Mouse (Mus musculus): Measurements from ENCODE around the gene Gnat3. TPM values are rescaled to one million over a fixed set of nuclear protein-coding genes. Genes with fewer than 3 reads are reported as not detected.

The Gnat3 gene
- polyA plus RNA-seq, 1 experiment from 2014 or later = 1.2 TPM

DNA sequence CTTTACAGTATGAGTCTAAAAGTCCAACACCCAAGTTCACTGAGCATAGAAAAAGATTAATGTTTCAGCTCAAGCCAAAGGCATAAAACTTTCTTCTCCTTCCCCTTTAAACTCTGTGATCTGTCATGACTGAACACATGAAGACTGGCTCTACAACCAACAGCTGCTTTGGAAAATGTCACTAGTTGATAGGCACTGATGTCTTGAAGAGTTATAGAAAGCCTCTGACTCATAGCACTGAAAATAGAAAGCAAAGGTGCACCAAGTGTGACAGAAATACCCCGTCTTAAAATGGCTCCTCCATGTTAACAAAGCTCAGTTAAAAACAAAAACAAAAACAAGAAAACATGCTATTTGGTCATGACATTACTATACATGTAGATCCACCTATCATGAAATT is 5.9 kb upstream of the Gnat3 start:
- Histone ChIP-seq H3K4me2 (ENCODE audit: low read depth) (no peak overlapping the region), H3K27ac (ENCODE audit: low read depth, low read length) (no peak overlapping the region), H3K9ac (ENCODE audit: low read length) (no peak overlapping the region), H3K27me3 (ENCODE audit: control insufficient read depth, insufficient read depth, low read length) (no peaks in the 10 kb centered on the region), H3K9me3 (ENCODE audit: control insufficient read depth, low read length) (no peaks in the 10 kb centered on the region), H3K4me1 (ENCODE audit: control insufficient read depth, insufficient read depth, low read length) (no peaks in the 10 kb centered on the region), H3K36me3 (ENCODE audit: control insufficient read depth, insufficient read depth, low read length) (no peaks in the 10 kb centered on the region), H3K4me3 (ENCODE audit: low read depth, low read length) (no peak overlapping the region)
- ATAC-seq (ENCODE audit: insufficient read depth, low FRiP score, low TSS enrichment) (no peak), DNase-seq (ENCODE audit: low spot score) (no peak)
- 90% methylated on average over 1 of the region's 1 CpGs for WGBS

DNA sequence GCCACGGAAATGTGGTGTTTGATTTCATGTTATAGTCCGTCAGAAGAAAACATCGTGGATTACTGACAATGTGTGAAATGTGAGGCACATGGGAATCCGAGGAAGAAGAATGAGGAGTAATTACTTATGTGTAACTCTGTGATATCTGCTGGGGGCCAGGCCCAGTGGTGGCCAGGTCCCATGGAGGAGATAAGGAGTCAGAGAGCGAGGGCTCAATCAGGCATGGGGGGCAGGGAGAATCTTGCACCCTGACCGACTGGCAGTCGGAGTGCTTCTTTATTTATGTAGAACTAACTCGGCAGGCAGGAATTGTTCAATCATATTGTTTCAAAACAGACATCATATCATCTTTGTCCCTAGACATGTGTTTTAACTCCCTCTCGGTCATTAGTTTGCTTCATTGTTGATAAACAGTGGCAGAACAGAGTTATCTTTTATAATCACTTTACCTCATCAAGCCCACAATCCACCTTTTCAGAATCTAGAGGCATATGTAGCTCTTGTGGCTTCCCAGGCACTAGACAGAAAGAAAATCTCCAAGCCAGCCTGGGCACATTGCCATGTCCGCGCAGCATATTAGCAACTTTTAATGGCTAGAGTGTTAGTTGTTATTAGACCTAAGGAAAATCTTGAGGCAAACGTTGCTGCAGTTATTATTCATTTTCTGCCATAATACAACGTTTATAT is 7.5 kb downstream of the Gnat3 start:
- DNase-seq (ENCODE audit: low spot score) = no peak
- Histone ChIP-seq H3K4me1 (ENCODE audit: control insufficient read depth, insufficient read depth, low read length) (no peaks in the 10 kb centered on the region), H3K36me3 (ENCODE audit: control insufficient read depth, insufficient read depth, low read length) (no peaks in the 10 kb centered on the region), H3K9ac (ENCODE audit: low read length) (no peak overlapping the region), H3K4me2 (ENCODE audit: low read depth) (no peak overlapping the region), H3K4me3 (ENCODE audit: low read depth, low read length) (no peak overlapping the region), H3K9me3 (ENCODE audit: control insufficient read depth, low read length) (no peaks in the 10 kb centered on the region), H3K27me3 (ENCODE audit: control insufficient read depth, insufficient read depth, low read length) (no peaks in the 10 kb centered on the region), H3K27ac (ENCODE audit: low read depth, low read length) (no peak overlapping the region)
- WGBS = 86% methylated on average over 13 of the region's 13 CpGs
- ATAC-seq (ENCODE audit: insufficient read depth, low FRiP score, low TSS enrichment) = no peak

DNA sequence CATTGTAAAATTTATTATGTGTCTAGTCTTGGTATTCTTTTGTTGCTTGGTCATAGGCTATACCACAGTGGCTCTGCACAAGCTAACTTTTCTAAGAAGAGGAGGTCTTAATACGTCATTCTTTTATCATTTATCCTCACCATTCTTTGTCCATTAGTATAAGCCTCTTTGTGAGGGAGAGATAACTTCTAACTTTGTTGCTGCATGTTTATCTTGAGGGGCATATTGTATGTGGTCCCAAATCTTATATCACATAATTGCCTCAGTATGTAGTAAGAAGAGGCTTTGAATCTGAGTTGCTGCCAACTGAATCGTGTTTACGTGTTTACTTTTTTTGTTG is 8.0 kb downstream of the Gnat3 start:
- no peak overlapping the region for H3K4me2 ChIP-seq (ENCODE audit: low read depth)
- H3K9me3 ChIP-seq (ENCODE audit: control insufficient read depth, low read length) = no peaks in the 10 kb centered on the region
- no peaks in the 10 kb centered on the region for H3K4me1 ChIP-seq (ENCODE audit: control insufficient read depth, insufficient read depth, low read length)
- H3K4me3 ChIP-seq (ENCODE audit: low read depth, low read length) = no peak overlapping the region
- no peak overlapping the region for H3K27ac ChIP-seq (ENCODE audit: low read depth, low read length)
- DNase-seq (ENCODE audit: low spot score) = no peak
- H3K36me3 ChIP-seq (ENCODE audit: control insufficient read depth, insufficient read depth, low read length) = no peaks in the 10 kb centered on the region
- no peak overlapping the region for H3K9ac ChIP-seq (ENCODE audit: low read length)
- WGBS = 90% methylated on average over 3 of the region's 3 CpGs
- no peak for ATAC-seq (ENCODE audit: insufficient read depth, low FRiP score, low TSS enrichment)
- no peaks in the 10 kb centered on the region for H3K27me3 ChIP-seq (ENCODE audit: control insufficient read depth, insufficient read depth, low read length)

DNA sequence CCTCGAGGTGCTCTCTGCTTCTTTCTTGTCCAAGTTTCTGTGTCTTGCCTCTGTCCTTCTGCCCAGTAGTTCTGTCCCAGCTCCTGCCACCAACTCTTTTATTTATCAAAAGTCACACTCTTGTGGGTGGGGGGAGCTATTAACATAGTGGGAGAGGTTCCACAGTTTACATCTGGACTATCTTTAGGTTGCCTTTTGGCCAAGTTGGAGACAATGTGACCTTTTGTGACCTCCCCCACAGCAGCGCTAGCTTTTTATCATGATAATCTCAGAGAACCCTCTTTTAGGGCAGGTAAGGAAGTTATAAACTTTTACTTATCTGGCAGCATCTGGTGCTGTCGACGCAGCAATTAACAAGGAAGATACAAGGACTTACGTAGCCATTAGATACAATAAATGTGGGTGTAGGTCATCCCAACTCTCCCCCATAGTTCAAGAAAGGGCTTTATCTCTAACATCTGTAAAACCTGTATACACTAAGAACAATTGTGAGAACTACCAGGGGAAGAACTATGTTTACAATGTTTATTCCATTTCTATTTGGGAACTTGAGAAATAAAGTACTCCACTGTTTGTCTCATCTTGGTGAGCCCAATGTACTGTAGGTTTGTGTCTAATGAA is 18.3 kb downstream of the Gnat3 start:
- Histone ChIP-seq H3K4me2 (ENCODE audit: low read depth) (no peak overlapping the region), H3K9ac (ENCODE audit: low read length) (no peak overlapping the region), H3K27ac (ENCODE audit: low read depth, low read length) (no peak overlapping the region), H3K4me3 (ENCODE audit: low read depth, low read length) (no peak overlapping the region), H3K4me1 (ENCODE audit: control insufficient read depth, insufficient read depth, low read length) (no peaks in the 10 kb centered on the region), H3K9me3 (ENCODE audit: control insufficient read depth, low read length) (no peaks in the 10 kb centered on the region), H3K27me3 (ENCODE audit: control insufficient read depth, insufficient read depth, low read length) (no peaks in the 10 kb centered on the region), H3K36me3 (ENCODE audit: control insufficient read depth, insufficient read depth, low read length) (no peaks in the 10 kb centered on the region)
- ATAC-seq (ENCODE audit: insufficient read depth, low FRiP score, low TSS enrichment) (no peak), DNase-seq (ENCODE audit: low spot score) (no peak)
- WGBS = 69% methylated on average over 5 of the region's 5 CpGs

DNA sequence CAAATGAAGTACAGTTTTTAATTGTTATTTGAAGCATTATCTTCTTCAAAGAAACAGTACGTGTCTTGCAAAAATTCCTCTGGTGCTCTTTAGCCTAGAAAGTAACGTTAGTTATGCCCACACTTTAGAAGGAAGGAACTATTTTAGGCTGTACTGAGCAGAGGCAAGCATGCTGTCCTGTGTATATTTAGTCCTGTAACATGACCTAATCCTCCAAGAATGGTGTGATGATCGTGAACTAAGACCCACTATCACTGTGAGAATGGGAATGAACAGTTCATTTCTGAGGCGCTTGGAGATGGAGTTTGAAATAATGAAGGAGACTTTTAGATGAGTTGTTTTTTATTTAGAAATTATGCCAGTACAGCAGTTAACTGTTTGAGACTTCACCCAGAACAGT is 20.4 kb downstream of the Gnat3 start:
- Histone ChIP-seq H3K27me3 (ENCODE audit: control insufficient read depth, insufficient read depth, low read length) (no peaks in the 10 kb centered on the region), H3K4me2 (ENCODE audit: low read depth) (no peak overlapping the region), H3K27ac (ENCODE audit: low read depth, low read length) (no peak overlapping the region), H3K4me1 (ENCODE audit: control insufficient read depth, insufficient read depth, low read length) (no peaks in the 10 kb centered on the region), H3K36me3 (ENCODE audit: control insufficient read depth, insufficient read depth, low read length) (no peaks in the 10 kb centered on the region), H3K4me3 (ENCODE audit: low read depth, low read length) (no peak overlapping the region), H3K9ac (ENCODE audit: low read length) (no peak overlapping the region), H3K9me3 (ENCODE audit: control insufficient read depth, low read length) (no peaks in the 10 kb centered on the region)
- DNase-seq (ENCODE audit: low spot score) (no peak), ATAC-seq (ENCODE audit: insufficient read depth, low FRiP score, low TSS enrichment) (no peak)
- 73% methylated on average over 4 of the region's 4 CpGs for WGBS

DNA sequence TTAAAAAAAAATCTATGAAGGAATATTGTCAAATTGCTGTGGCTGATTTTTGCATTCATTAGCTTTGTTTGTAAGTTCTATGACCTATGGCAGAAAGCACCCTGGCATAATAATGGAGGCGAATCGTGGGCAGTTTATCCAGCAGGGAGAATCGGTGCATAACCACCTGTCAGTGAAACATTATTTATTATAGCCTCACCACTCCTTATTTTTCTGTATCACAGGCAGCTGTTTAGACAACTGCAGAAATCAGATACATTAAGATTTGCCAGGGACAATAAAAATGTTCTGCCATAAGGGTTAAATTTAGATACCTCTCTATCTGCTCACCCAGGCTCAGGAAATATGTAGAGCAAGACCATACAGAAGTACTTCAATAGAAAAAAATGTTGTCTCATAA is 22.2 kb downstream of the Gnat3 start:
- no peaks in the 10 kb centered on the region for H3K9me3 ChIP-seq (ENCODE audit: control insufficient read depth, low read length)
- H3K4me2 ChIP-seq (ENCODE audit: low read depth) = no peak overlapping the region
- DNase-seq (ENCODE audit: low spot score) = no peak
- H3K36me3 ChIP-seq (ENCODE audit: control insufficient read depth, insufficient read depth, low read length) = no peaks in the 10 kb centered on the region
- no peak for ATAC-seq (ENCODE audit: insufficient read depth, low FRiP score, low TSS enrichment)
- no peaks in the 10 kb centered on the region for H3K27me3 ChIP-seq (ENCODE audit: control insufficient read depth, insufficient read depth, low read length)
- H3K4me3 ChIP-seq (ENCODE audit: low read depth, low read length) = no peak overlapping the region
- no peaks in the 10 kb centered on the region for H3K4me1 ChIP-seq (ENCODE audit: control insufficient read depth, insufficient read depth, low read length)
- H3K27ac ChIP-seq (ENCODE audit: low read depth, low read length) = no peak overlapping the region
- 78% methylated on average over 3 of the region's 3 CpGs for WGBS
- H3K9ac ChIP-seq (ENCODE audit: low read length) = no peak overlapping the region

DNA sequence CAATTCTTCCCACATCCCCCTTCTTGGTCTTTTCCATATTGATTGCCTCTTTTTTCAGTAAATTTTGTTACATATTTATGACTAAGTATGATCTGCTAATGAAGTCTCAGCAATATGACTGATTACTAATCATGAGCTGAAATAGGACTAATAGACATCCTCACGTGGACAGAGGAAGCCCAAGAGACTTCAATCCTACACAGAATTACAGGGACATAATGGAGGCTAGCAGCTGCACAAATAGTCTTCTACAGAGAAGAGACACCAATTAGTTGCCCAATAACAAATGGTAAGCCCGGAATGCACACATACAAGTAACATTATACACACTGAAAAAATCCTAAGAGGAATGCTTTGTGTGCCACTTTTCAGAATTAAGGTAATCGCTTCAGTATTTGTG is 24.3 kb downstream of the Gnat3 start:
- no peaks in the 10 kb centered on the region for H3K4me1 ChIP-seq (ENCODE audit: control insufficient read depth, insufficient read depth, low read length)
- DNase-seq (ENCODE audit: low spot score) (no peak), ATAC-seq (ENCODE audit: insufficient read depth, low FRiP score, low TSS enrichment) (no peak)
- no peak overlapping the region for H3K9ac ChIP-seq (ENCODE audit: low read length)
- H3K36me3 ChIP-seq (ENCODE audit: control insufficient read depth, insufficient read depth, low read length) = no peaks in the 10 kb centered on the region
- H3K27me3 ChIP-seq (ENCODE audit: control insufficient read depth, insufficient read depth, low read length) = no peaks in the 10 kb centered on the region
- H3K4me2 ChIP-seq (ENCODE audit: low read depth) = no peak overlapping the region
- H3K9me3 ChIP-seq (ENCODE audit: control insufficient read depth, low read length) = no peaks in the 10 kb centered on the region
- 57% methylated on average over 3 of the region's 3 CpGs for WGBS
- H3K27ac ChIP-seq (ENCODE audit: low read depth, low read length) = no peak overlapping the region
- no peak overlapping the region for H3K4me3 ChIP-seq (ENCODE audit: low read depth, low read length)

DNA sequence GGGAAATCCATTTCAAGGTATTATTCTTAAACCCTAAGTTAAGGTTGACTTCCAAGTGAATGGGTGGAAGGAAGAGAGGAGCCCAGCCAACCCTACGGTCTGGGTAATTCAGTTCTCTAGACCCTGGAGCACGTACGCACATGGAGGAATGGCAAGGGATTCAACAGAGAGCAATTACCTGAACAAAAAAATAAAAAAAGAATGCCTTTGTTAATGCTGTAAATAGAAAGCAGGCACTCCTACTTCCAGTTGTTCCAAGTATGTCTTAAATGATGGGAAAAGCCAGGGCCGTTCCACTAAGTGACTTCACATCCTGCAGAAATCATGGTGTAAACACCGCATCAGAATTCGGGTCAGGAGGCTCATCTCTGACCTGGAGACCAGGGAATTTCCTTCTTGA is 28.3 kb downstream of the Gnat3 start:
- Histone ChIP-seq H3K27me3 (ENCODE audit: control insufficient read depth, insufficient read depth, low read length) (no peaks in the 10 kb centered on the region), H3K9ac (ENCODE audit: low read length) (no peak overlapping the region), H3K27ac (ENCODE audit: low read depth, low read length) (no peak overlapping the region), H3K36me3 (ENCODE audit: control insufficient read depth, insufficient read depth, low read length) (no peaks in the 10 kb centered on the region), H3K4me3 (ENCODE audit: low read depth, low read length) (no peak overlapping the region), H3K4me2 (ENCODE audit: low read depth) (no peak overlapping the region), H3K9me3 (ENCODE audit: control insufficient read depth, low read length) (no peaks in the 10 kb centered on the region), H3K4me1 (ENCODE audit: control insufficient read depth, insufficient read depth, low read length) (no peaks in the 10 kb centered on the region)
- 88% methylated on average over 6 of the region's 6 CpGs for whole genome bisulfite sequencing
- ATAC-seq (ENCODE audit: insufficient read depth, low FRiP score, low TSS enrichment) (no peak), DNase-seq (ENCODE audit: low spot score) (no peak)

DNA sequence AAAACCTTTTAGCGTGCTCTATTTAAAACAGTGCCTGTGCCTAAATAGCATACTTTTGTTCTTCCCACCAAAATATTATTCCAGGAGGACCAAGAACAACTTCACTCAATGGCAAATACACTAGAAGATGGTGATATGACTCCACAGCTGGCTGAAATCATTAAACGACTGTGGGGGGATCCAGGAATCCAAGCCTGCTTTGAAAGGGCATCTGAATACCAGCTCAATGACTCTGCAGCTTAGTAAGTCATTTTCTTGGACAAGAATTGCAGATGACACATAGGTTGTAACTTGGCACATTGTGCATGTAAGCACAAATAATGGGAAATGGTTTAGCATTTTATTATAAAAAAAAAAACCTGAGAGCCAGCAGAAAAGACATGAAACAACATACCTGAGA is 37.2 kb downstream of the Gnat3 start:
- H3K27me3 ChIP-seq (ENCODE audit: control insufficient read depth, insufficient read depth, low read length) = no peaks in the 10 kb centered on the region
- H3K4me3 ChIP-seq (ENCODE audit: low read depth, low read length) = no peak overlapping the region
- WGBS = 79% methylated on average over 2 of the region's 2 CpGs
- H3K4me2 ChIP-seq (ENCODE audit: low read depth) = no peak overlapping the region
- H3K27ac ChIP-seq (ENCODE audit: low read depth, low read length) = no peak overlapping the region
- ATAC-seq (ENCODE audit: insufficient read depth, low FRiP score, low TSS enrichment) = no peak
- H3K9ac ChIP-seq (ENCODE audit: low read length) = no peak overlapping the region
- no peak for DNase-seq (ENCODE audit: low spot score)
- H3K4me1 ChIP-seq (ENCODE audit: control insufficient read depth, insufficient read depth, low read length) = no peaks in the 10 kb centered on the region
- H3K9me3 ChIP-seq (ENCODE audit: control insufficient read depth, low read length) = no peaks in the 10 kb centered on the region
- H3K36me3 ChIP-seq (ENCODE audit: control insufficient read depth, insufficient read depth, low read length) = no peaks in the 10 kb centered on the region

Measured in neural tube, embryonic 11.5 days (tissue).